Mouse (Mus musculus) hindbrain, embryonic 15.5 days (tissue): Measurements from ENCODE around the gene Ndufaf2. TPM values are rescaled to one million over a fixed set of nuclear protein-coding genes. Genes with fewer than 3 reads are reported as not detected.

Source experiments
- ATAC-seq: fragments of 200-750 bp; cut with Nextera tagmentation; 2 replicates; pipeline ENCODE4 v1.8.0; 2017; ENCODE audit warnings: low read depth, moderate number of reproducible peaks, moderate TSS enrichment; ENCODE audit not compliant: low FRiP score
- H3K27ac ChIP-seq: fragments of 300-500 bp; sonication (generic); replicated peaks from 2 replicates; pipeline ENCODE4 v1.5.1; 2015; ENCODE audit warnings: mild to moderate bottlenecking, inconsistent platforms
- H3K27me3 ChIP-seq: fragments of 300-500 bp; sonication (generic); 2 replicates; pipeline ENCODE4 v1.6.1; 2015; ENCODE audit warnings: control low read depth, inconsistent platforms
- H3K36me3 ChIP-seq: fragments of 300-500 bp; sonication (generic); 2 replicates; pipeline ENCODE4 v1.6.1; 2015; ENCODE audit warnings: control low read depth, inconsistent platforms
- H3K4me1 ChIP-seq: fragments of 300-500 bp; sonication (generic); replicated peaks from 2 replicates; pipeline ENCODE4 v1.6.1; 2015; ENCODE audit warnings: control low read depth, inconsistent platforms
- H3K4me2 ChIP-seq: fragments of 300-500 bp; sonication (generic); 2 replicates; pipeline ENCODE4 v1.6.1; 2015; ENCODE audit warnings: moderate library complexity, mild to moderate bottlenecking, inconsistent platforms
- H3K4me3 ChIP-seq: fragments of 300-500 bp; sonication (generic); 2 replicates; pipeline ENCODE4 v1.5.1; 2015; ENCODE audit warnings: mild to moderate bottlenecking, inconsistent platforms
- H3K9ac ChIP-seq: fragments of 300-500 bp; sonication (generic); 2 replicates; pipeline ENCODE4 v1.6.1; 2015; ENCODE audit warnings: inconsistent platforms
- H3K9me3 ChIP-seq: fragments of 300-500 bp; sonication (generic); 2 replicates; pipeline ENCODE4 v1.6.1; 2016; ENCODE audit warnings: control low read depth, inconsistent platforms
- WGBS: fragments of 180-500 bp; shearing (Covaris S2); methylation state at CpG from one replicate; pipeline ENCODE4 v1.1.7; 2015; 5-methylcytosine and 5-hydroxymethylcytosine counted together
- polyA plus RNA-seq: library from polyadenylated mRNA; unstranded; fragments of >200 nt; fragmentation: Nextera tagmentation; extraction: Ambion mirVana; gene quantifications from 2 replicates; pipeline ENCODE4 v1.2.1, GENCODE M21; 2015

Gene Ndufaf2
- polyA plus RNA-seq, 1 experiment from 2014 or later: 79.3 TPM

- H3K4me2 ChIP-seq: peak within 1 kb of the TSS; percentile 71
- H3K4me1 ChIP-seq: peaks cover 39% of the 10 kb centered on the region
- peak within 1 kb of the TSS; percentile 100 for H3K4me3 ChIP-seq
- H3K9me3 ChIP-seq: no peaks in the 10 kb centered on the region
- ATAC-seq: peak; percentile 98
- H3K9ac ChIP-seq: peak within 1 kb of the TSS; percentile 96
- under 1% methylated on average over 71 of the region's 71 CpGs for WGBS
- no peaks in the 10 kb centered on the region for H3K27me3 ChIP-seq
- no peaks in the 10 kb centered on the region; the same call in 1 of the 2 replicates for H3K36me3 ChIP-seq
- H3K27ac ChIP-seq: peak within 1 kb of the TSS; percentile 93
These were observed 114.0 kb downstream of the Ndufaf2 start, which contains the start of gene Smim15 for GRCm38 (mm10) chr13:108044222-108044941. Smim15 (plus strand) TSS chr13:108044446.

DNA sequence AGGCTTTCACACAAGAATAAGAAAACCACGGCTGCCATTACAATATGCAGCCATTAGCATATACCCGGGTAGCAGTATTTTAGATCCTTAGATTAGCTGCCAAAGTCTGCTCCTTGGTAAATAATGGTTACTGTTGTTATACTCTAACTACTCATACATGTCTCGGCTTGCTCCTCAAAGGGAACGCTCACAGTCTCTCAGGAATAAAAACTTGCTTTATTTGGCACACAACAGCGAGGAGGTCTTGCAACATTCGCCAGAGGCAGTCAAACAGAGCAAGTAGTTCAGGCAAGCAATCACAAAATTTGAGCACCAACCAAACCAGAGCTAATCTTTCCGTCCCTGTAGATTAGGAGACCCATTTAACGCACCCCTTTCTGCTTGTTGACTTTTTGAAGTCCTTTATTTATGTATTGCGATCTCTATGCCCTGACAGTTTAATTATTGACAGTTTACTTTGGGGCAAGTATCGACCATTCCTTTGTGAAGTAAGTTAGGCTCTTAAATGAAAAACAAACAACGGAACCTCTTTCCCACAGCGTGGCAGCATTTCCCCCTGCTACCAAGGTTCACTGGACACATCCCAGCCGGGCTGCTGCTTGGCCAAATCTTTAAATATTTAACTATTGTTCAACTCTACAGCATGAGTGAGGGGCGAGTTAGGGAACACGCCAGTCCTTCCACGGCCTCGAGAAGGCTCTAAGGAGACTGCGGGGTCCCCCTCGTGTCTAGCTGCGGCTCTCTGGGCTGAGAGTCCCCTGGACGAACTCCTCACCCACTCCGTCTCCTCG, 114.8 kb downstream of the Ndufaf2 start:
- H3K9ac ChIP-seq: peak overlapping the region; percentile 96
- peak overlapping the region; percentile 93 for H3K27ac ChIP-seq
- H3K4me1 ChIP-seq: peaks cover 39% of the 10 kb centered on the region
- H3K4me3 ChIP-seq: peak overlapping the region; percentile 100
- H3K4me2 ChIP-seq: peak overlapping the region; percentile 71
- H3K27me3 ChIP-seq: no peaks in the 10 kb centered on the region
- 2% methylated on average over 23 of the region's 23 CpGs for WGBS
- peak; percentile 84 for ATAC-seq
- no peaks in the 10 kb centered on the region; the same call in 1 of the 2 replicates for H3K36me3 ChIP-seq
- no peaks in the 10 kb centered on the region for H3K9me3 ChIP-seq

GRCm38 (mm10) chr13:108041358-108041757, 117.1 kb downstream of the Ndufaf2 start:
- Histone ChIP-seq H3K4me2 (peak overlapping the region; percentile 38), H3K36me3 (no peaks in the 10 kb centered on the region), H3K4me3 (no peak overlapping the region), H3K4me1 (peaks cover 39% of the 10 kb centered on the region), H3K9me3 (no peaks in the 10 kb centered on the region), H3K27ac (0 out of 2 replicates have a peak overlapping the region, but pooled peaks have one; percentile 45), H3K27me3 (no peaks in the 10 kb centered on the region), H3K9ac (no peak overlapping the region)
- 3% methylated on average over 7 of the region's 7 CpGs for WGBS
- peak; percentile 65 for ATAC-seq

DNA sequence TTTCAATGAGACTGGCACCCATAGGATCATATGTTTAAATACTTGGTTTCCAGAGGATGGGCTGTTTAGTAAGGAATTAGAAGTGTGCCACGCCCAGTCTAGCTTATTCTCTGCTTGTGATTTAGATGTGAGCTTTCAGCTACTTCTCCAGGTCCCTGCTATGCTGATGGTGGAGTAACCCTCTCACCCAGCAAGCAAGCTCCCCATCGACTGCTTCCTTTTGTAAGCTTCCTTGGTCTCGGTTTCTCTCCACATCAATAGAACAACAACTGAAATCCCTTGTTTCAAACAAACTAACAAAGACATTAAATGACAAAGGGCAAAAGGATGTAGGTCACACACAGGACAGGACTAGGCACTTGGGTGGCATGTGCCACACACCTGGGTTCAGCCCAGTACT, 118.0 kb downstream of the Ndufaf2 start:
- ATAC-seq: no peak
- Histone ChIP-seq H3K9ac (no peak overlapping the region), H3K27ac (no peak overlapping the region), H3K4me2 (no peak overlapping the region), H3K36me3 (no peaks in the 10 kb centered on the region), H3K27me3 (no peaks in the 10 kb centered on the region), H3K9me3 (no peaks in the 10 kb centered on the region), H3K4me3 (no peak overlapping the region), H3K4me1 (peaks cover 34% of the 10 kb centered on the region)
- 44% methylated on average over 3 of the region's 3 CpGs for WGBS

DNA sequence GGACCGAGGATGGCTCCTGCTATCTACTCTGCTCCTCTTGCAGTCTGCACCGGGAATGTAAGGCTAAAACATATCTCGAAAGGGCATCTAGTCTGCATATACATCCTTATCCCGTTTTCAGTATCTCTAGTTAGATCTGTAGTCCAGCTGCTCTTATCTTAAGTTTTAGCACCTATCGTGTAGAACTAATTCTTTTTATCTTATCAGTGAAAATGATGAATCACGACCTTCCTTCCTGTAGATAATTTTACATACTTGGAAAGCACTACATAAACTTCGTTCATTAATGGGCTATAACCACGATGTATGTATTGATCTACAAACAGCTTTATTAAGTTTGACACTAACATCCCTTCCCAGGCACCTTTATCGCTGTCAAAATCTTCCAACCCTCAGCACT, 118.5 kb downstream of the Ndufaf2 start:
- H3K4me1 ChIP-seq: peaks cover 31% of the 10 kb centered on the region
- H3K27ac ChIP-seq: no peak overlapping the region
- no peak for ATAC-seq
- H3K9me3 ChIP-seq: no peaks in the 10 kb centered on the region
- no peaks in the 10 kb centered on the region for H3K36me3 ChIP-seq
- no peak overlapping the region for H3K9ac ChIP-seq
- H3K4me2 ChIP-seq: no peak overlapping the region
- WGBS: 85% methylated on average over 9 of the region's 9 CpGs
- no peak overlapping the region for H3K4me3 ChIP-seq
- no peaks in the 10 kb centered on the region for H3K27me3 ChIP-seq

GRCm38 (mm10) chr13:108039375-108039774, 119.0 kb downstream of the Ndufaf2 start:
- no peak for ATAC-seq
- no peak overlapping the region for H3K4me2 ChIP-seq
- H3K9me3 ChIP-seq: no peaks in the 10 kb centered on the region
- no peak overlapping the region for H3K9ac ChIP-seq
- H3K27ac ChIP-seq: no peak overlapping the region
- H3K27me3 ChIP-seq: no peaks in the 10 kb centered on the region
- no peaks in the 10 kb centered on the region for H3K36me3 ChIP-seq
- 67% methylated on average over 6 of the region's 6 CpGs for WGBS
- H3K4me3 ChIP-seq: no peak overlapping the region
- peaks cover 29% of the 10 kb centered on the region for H3K4me1 ChIP-seq

DNA sequence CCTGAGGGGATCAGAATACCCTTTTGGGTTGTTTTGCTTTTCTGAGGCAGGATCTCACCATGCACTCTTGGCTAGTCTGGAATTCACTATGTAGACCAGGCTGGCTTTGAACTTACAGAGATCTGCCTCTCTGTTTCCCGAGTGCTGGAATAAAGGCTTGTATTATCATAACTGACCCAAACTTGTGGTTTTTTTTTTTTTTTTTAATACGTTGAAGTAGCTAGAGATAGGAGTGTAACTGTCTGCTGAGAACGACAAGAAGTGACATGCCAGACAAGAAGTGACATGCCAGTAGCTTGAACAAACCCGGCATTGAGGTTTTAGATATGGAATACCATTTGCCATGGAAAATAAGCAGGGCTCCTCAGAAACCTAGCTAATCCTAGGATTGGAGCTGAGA, 125.6 kb downstream of the Ndufaf2 start:
- WGBS: 95% methylated on average over 4 of the region's 4 CpGs
- no peaks in the 10 kb centered on the region for H3K4me1 ChIP-seq
- no peaks in the 10 kb centered on the region for H3K36me3 ChIP-seq
- no peak overlapping the region for H3K9ac ChIP-seq
- H3K4me2 ChIP-seq: no peak overlapping the region
- ATAC-seq: no peak
- no peaks in the 10 kb centered on the region for H3K9me3 ChIP-seq
- no peak overlapping the region for H3K4me3 ChIP-seq
- no peak overlapping the region for H3K27ac ChIP-seq
- H3K27me3 ChIP-seq: no peaks in the 10 kb centered on the region

DNA sequence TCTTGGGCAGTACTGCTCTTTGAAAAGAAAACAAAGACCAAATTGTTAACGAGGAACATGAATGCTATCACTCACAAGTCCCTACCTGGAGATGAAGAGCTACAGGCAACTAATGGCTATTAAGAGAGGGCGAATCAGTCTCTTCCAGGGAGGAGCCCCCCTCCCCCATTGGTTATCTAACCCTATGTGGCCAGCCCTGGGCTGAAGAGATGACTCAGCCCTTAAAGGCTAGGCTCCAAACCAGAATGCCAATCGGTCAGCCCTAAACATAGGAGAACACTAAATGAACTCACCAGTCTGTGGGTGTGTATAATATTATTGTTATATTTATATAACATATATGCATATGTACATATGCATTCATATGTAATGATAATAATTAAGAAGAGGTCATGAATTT, 132.6 kb downstream of the Ndufaf2 start:
- Histone ChIP-seq H3K9me3 (no peaks in the 10 kb centered on the region), H3K4me2 (no peak overlapping the region), H3K4me1 (no peaks in the 10 kb centered on the region), H3K27me3 (no peaks in the 10 kb centered on the region), H3K4me3 (no peak overlapping the region), H3K36me3 (no peaks in the 10 kb centered on the region), H3K27ac (no peak overlapping the region), H3K9ac (no peak overlapping the region)
- 76% methylated on average over 3 of the region's 3 CpGs for WGBS
- no peak for ATAC-seq

- Histone ChIP-seq H3K27ac (no peak overlapping the region), H3K4me3 (no peak overlapping the region), H3K9ac (no peak overlapping the region), H3K9me3 (no peaks in the 10 kb centered on the region), H3K27me3 (no peaks in the 10 kb centered on the region), H3K36me3 (no peaks in the 10 kb centered on the region), H3K4me1 (no peaks in the 10 kb centered on the region), H3K4me2 (no peak overlapping the region)
- no peak for ATAC-seq
- 82% methylated on average over 6 of the region's 6 CpGs for WGBS
These were observed 141.1 kb downstream of the Ndufaf2 start for GRCm38 (mm10) chr13:108017349-108017748.

- no peak overlapping the region for H3K4me2 ChIP-seq
These were observed 143.3 kb downstream of the Ndufaf2 start for GRCm38 (mm10) chr13:108015166-108015565.

GRCm38 (mm10) chr13:108013839-108014238, 144.6 kb downstream of the Ndufaf2 start:
- no peak overlapping the region for H3K4me3 ChIP-seq
- H3K4me1 ChIP-seq: no peaks in the 10 kb centered on the region
- no peak for ATAC-seq
- 86% methylated on average over 6 of the region's 6 CpGs for WGBS
- H3K4me2 ChIP-seq: no peak overlapping the region
- H3K36me3 ChIP-seq: no peaks in the 10 kb centered on the region
- H3K9ac ChIP-seq: no peak overlapping the region
- H3K9me3 ChIP-seq: no peaks in the 10 kb centered on the region
- no peak overlapping the region for H3K27ac ChIP-seq
- no peaks in the 10 kb centered on the region for H3K27me3 ChIP-seq

More at GRCm38 (mm10) chr13:108015166-108015565, 143.3 kb downstream of the Ndufaf2 start:
- Histone ChIP-seq H3K27ac (no peak overlapping the region), H3K4me3 (no peak overlapping the region), H3K27me3 (no peaks in the 10 kb centered on the region), H3K9me3 (no peaks in the 10 kb centered on the region), H3K36me3 (no peaks in the 10 kb centered on the region), H3K9ac (no peak overlapping the region), H3K4me1 (no peaks in the 10 kb centered on the region)
- 88% methylated on average over 6 of the region's 6 CpGs for WGBS
- no peak for ATAC-seq

DNA sequence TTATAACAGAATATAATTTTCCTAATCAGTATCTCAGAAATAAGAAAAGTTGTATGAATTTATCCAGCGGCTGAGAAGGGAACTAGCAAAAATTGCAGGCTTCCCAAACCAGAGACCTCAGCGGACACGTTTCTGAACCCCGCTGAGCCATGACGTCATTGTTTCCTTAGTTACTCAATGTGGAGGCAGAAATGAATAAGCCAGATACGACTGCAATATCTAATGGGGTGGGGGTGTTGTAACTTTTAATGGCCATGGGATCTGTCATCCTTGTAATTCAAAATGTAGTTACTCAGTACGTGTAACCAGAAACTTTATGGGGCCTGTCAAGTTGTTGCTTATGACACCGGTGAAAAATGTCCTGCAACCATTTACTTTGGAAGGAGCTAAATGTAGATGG, 145.3 kb downstream of the Ndufaf2 start:
- Histone ChIP-seq H3K4me3 (no peak overlapping the region), H3K27me3 (no peaks in the 10 kb centered on the region), H3K27ac (no peak overlapping the region), H3K4me1 (no peaks in the 10 kb centered on the region), H3K36me3 (no peaks in the 10 kb centered on the region), H3K4me2 (no peak overlapping the region), H3K9me3 (no peaks in the 10 kb centered on the region), H3K9ac (no peak overlapping the region)
- no peak for ATAC-seq
- 84% methylated on average over 8 of the region's 8 CpGs for WGBS
